Mouse (Mus musculus) limb, embryonic 15.5 days (tissue): ENCODE data around the gene Tbcb. TPM values are rescaled to one million over a fixed set of nuclear protein-coding genes. Genes with fewer than 3 reads are reported as not detected.
A peak's percentile ranks its signal among the peaks of the same experiment; 100 is the strongest.
"Not testable (repeated sequence)": the region's sequence is repeated elsewhere in the genome, so short reads cannot be mapped to it uniquely, and the experiment has no call there.

Experiments used
- ATAC-seq: fragments of 200-750 bp; cut with Nextera tagmentation; 2 replicates; pipeline ENCODE4 v1.8.0; 2017; ENCODE audit warnings: low read depth, moderate TSS enrichment; ENCODE audit not compliant: insufficient number of reproducible peaks, low FRiP score, low TSS enrichment
- H3K27ac ChIP-seq: fragments of 300-500 bp; sonication (generic); 2 replicates; pipeline ENCODE4 v1.5.1; 2015; ENCODE audit warnings: moderate library complexity, mild to moderate bottlenecking, inconsistent platforms
- H3K27me3 ChIP-seq: fragments of 300-500 bp; sonication (generic); 2 replicates; pipeline ENCODE4 v1.6.1; 2015; ENCODE audit warnings: inconsistent platforms
- H3K36me3 ChIP-seq: fragments of 300-500 bp; sonication (generic); 2 replicates; pipeline ENCODE4 v1.6.1; 2015; ENCODE audit warnings: inconsistent platforms
- H3K4me1 ChIP-seq: fragments of 300-500 bp; sonication (generic); 2 replicates; pipeline ENCODE4 v1.6.1; 2015; ENCODE audit warnings: inconsistent platforms
- H3K4me2 ChIP-seq: fragments of 300-500 bp; sonication (generic); 2 replicates; pipeline ENCODE4 v1.6.1; 2015; ENCODE audit warnings: mild to moderate bottlenecking, inconsistent platforms
- H3K4me3 ChIP-seq: fragments of 300-500 bp; sonication (generic); 2 replicates; pipeline ENCODE4 v1.5.1; 2015; ENCODE audit warnings: mild to moderate bottlenecking, inconsistent platforms
- H3K9ac ChIP-seq: fragments of 300-500 bp; sonication (generic); 2 replicates; pipeline ENCODE4 v1.6.1; 2015; ENCODE audit warnings: inconsistent platforms
- H3K9me3 ChIP-seq: fragments of 300-500 bp; sonication (generic); 2 replicates; pipeline ENCODE4 v1.6.1; 2016; ENCODE audit warnings: inconsistent platforms
- WGBS: fragments of 180-500 bp; shearing (Covaris S2); methylation state at CpG from one replicate; pipeline ENCODE4 v1.1.7; 2015; 5-methylcytosine and 5-hydroxymethylcytosine counted together
- polyA plus RNA-seq: library from polyadenylated mRNA; unstranded; fragments of >200 nt; fragmentation: Nextera tagmentation; extraction: Ambion mirVana; gene quantifications from 2 replicates; pipeline ENCODE4 v1.2.1, GENCODE M21; 2015

Gene Tbcb
- polyA plus RNA-seq, 1 experiment from 2014 or later: 175 TPM

DNA sequence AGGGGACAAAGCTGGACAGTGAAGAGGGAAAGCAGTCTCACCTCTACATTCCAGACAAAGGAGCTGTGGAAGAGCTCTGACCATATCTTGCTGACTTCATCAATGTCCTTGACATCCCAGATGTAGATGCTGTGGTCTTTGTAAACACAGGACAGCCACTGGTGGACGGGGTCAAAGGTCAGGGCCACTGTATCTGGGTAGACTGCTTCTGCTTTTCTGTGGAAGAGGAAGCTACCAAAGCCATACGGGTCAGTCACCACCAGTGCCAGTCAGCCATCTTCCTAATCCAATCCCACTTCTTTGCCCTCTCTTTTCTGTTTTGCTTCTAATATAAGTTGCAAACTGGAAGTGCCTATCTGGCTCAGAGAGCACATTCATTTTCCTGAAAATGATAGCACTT is 33.0 kb upstream of the Tbcb start:
- 91% methylated on average over 2 of the region's 2 CpGs for WGBS
- Histone ChIP-seq H3K27me3 (no peaks in the 10 kb centered on the region), H3K4me3 (no peak overlapping the region), H3K4me1 (no peaks in the 10 kb centered on the region), H3K4me2 (no peak overlapping the region), H3K9me3 (no peaks in the 10 kb centered on the region), H3K36me3 (peaks cover 23% of the 10 kb centered on the region; the same call in 1 of the 2 replicates), H3K27ac (no peak overlapping the region), H3K9ac (no peak overlapping the region)
- ATAC-seq: no peak

DNA sequence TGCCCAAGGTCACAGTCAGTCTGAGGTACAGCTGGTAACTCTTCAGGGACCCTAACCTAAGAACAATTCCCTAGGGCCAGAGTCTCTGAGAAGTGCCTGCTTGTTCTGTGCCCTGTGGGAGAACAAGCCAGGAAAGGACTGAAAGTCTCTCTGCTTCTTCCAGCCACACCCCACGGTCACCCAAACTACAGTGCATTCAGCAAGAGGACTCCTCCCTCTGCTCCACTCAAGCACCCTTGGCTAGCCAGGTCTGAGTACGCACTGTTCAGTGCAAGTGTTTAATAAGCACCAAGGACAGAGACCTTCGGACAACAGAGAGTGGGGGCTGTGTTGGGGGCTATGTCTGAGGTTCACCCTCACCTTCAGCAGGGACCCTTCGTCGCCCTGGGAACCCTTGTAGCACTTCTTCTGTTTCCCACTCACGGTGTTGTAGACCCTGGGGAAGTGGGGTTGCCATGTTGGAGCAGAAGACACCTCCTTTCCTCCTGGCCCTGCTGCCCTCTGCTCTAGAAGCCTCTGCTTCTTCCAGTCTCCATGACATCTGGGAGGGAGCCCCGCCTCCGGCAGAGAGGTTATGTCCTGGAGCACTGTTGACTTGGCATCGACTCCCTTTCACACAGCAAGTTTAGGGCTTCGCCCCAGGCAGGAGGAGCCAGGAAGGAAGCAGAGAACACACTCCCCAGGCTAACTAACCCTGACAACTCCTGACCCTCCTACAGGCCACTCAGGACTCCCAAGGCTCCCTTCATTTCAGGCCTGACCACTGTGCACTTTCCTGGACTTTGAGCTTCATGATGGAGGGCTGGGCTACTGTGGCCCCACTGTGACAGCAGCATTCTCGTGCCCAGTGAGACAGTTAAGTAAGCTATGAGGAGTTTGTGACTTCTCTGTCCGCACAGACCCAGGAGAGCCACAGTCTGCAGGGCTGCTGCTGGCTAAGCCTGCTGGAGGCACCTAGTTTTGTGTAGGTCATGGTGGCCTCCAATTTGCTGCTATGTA is 20.2 kb upstream of the Tbcb start:
- WGBS: 75% methylated on average over 12 of the region's 12 CpGs
- Histone ChIP-seq H3K27me3 (no peaks in the 10 kb centered on the region), H3K4me1 (no peaks in the 10 kb centered on the region), H3K9ac (no peak overlapping the region), H3K4me2 (no peak overlapping the region), H3K4me3 (no peak overlapping the region), H3K27ac (no peak overlapping the region), H3K36me3 (0 out of 2 replicates have a peak, but pooled peaks cover 16% of the 10 kb centered on the region), H3K9me3 (no peaks in the 10 kb centered on the region)
- no peak for ATAC-seq

DNA sequence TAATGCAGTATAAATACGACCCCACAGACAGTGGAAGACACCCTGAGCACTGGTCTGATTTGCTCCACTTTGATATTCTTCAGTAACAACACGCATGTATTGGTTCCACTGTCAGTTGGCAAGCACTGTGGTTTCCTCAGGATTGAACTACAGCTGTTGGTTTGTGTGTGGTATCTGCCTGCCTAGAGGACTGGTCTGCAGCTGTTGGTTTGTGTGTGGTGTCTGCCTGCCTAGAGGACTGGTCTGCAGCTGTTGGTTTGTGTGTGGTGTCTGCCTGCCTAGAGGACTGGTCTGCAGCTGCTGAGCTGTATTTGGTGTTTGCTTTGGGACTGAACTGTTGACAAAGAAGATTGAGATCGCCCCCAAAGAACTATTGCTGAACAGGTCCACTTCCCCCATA is 5.3 kb upstream of the Tbcb start:
- peaks cover 25% of the 10 kb centered on the region for H3K36me3 ChIP-seq
- H3K9me3 ChIP-seq, H3K27me3 ChIP-seq, H3K27ac ChIP-seq, ATAC-seq, H3K4me2 ChIP-seq, H3K9ac ChIP-seq, H3K4me3 ChIP-seq: not testable (repeated sequence)
- H3K4me1 ChIP-seq: peaks cover 12% of the 10 kb centered on the region
- WGBS: 77% methylated on average over 3 of the region's 3 CpGs

DNA sequence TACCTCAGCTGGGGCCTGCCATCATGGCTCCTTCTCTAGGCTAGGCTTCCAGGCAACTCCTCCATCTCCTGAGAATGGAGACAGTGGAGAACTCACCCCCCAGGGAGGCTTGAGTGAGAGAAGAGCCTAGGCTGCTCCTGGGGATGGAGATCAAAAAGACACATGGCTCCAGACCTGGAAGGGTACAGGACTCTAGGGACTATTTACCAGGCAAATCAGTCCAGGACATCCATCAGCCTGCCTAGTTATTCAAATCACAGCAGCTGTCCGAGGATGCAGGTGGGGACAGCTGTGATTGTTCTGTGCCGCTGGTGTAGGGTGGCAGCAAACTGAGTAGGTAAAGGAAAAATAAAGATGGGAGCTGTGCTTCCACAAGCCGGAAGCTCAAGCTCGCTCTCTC is 3.6 kb upstream of the Tbcb start, which contains the start of gene Ovol3:
Ovol3 (minus strand) TSS at position 101 of the 400 bp plus-strand sequence.
- Histone ChIP-seq H3K27ac (no peak within 1 kb of the TSS), H3K4me1 (peaks cover 20% of the 10 kb centered on the region), H3K4me3 (no peak within 1 kb of the TSS), H3K4me2 (no peak within 1 kb of the TSS), H3K9ac (no peak within 1 kb of the TSS), H3K9me3 (no peaks in the 10 kb centered on the region), H3K36me3 (peaks cover 25% of the 10 kb centered on the region), H3K27me3 (no peaks in the 10 kb centered on the region)
- ATAC-seq: no peak
- 75% methylated on average over 4 of the region's 4 CpGs for whole genome bisulfite sequencing

DNA sequence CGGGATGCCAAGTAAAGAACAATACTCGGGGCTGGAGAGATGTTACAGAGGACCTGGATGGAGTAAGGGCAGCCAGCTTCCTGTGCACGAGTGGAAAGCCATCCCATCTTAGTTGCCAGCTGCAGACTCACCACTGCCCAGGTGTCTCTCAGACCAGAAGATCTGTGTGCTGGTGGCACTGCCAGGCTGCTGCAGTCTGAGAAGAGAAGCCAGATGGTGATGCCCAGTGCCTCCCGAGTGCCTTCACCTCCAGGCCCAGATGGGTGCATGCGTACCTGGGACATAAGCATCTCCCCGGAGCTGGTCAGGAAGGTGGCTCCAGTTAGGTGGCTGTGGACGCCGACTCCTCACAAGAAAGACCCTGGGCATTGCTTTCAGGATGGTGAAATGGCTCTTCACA is 3.0 kb upstream of the Tbcb start:
- H3K4me2 ChIP-seq: no peak overlapping the region

DNA sequence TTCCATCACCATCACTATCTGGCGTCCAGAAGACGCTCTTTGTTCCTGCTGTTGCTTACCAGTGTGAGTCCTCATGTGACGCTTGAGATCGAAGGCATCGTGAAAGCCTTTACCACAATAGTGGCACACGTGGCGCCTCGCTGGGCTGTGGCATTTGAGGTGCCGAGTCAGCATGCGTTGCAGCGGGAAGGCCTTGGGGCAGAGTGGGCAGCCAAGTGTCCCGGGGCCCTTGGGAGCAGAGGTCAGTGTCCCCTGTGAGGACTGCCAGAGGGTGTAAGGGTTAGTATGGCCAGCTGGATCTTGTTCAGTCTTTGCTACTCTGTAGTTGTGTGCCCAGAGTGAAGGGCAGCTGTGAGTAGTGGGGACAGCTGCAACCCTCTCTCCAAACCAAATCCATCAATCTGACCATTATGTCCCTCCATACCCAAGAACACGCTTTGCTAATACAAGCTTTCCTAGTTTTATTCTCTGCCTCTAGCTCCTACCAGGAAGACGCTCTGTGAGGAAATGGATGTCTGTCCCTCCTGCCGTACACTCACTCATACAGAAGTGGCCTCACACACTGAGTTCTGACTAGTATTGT is 2.3 kb upstream of the Tbcb start:
- H3K27me3 ChIP-seq: no peaks in the 10 kb centered on the region
- 94% methylated on average over 15 of the region's 15 CpGs for WGBS
- peaks cover 25% of the 10 kb centered on the region for H3K36me3 ChIP-seq
- H3K9me3 ChIP-seq: no peaks in the 10 kb centered on the region
- H3K9ac ChIP-seq: no peak overlapping the region
- no peak for ATAC-seq
- H3K4me2 ChIP-seq: no peak overlapping the region
- H3K4me1 ChIP-seq: peaks cover 20% of the 10 kb centered on the region
- no peak overlapping the region for H3K4me3 ChIP-seq
- H3K27ac ChIP-seq: no peak overlapping the region

More for the DNA sequence above, 3.0 kb upstream of the Tbcb start:
- H3K4me3 ChIP-seq: no peak overlapping the region
- H3K4me1 ChIP-seq: peaks cover 20% of the 10 kb centered on the region
- no peak for ATAC-seq
- H3K9me3 ChIP-seq: no peaks in the 10 kb centered on the region
- WGBS: 91% methylated on average over 8 of the region's 8 CpGs
- H3K27ac ChIP-seq: no peak overlapping the region
- H3K9ac ChIP-seq: no peak overlapping the region
- peaks cover 25% of the 10 kb centered on the region for H3K36me3 ChIP-seq
- H3K27me3 ChIP-seq: no peaks in the 10 kb centered on the region

DNA sequence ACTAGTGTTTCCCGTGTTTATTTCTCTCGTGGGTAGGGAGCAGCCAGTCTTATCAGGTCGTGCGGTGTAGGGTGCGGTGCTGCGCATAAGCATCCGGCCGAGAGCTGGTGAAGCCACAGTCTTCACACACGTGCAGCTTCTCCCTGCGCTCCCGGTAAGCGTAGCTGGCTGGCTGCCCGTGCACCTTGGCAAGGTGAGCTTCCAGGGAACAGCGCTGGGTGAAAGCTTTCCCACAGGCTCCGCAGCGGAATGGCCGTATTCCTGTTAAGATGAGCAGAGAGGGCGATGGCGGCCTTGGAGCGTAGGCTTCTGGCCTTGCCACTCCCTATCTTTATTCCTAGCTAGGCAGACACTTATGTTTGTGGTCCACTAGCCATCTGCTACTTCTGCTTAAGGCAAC is 1.3 kb upstream of the Tbcb start:
- no peak for ATAC-seq
- Histone ChIP-seq H3K4me2 (no peak overlapping the region), H3K4me3 (peak overlapping the region; percentile 74; the same call in 1 of the 2 replicates), H3K27ac (no peak overlapping the region), H3K4me1 (peaks cover 20% of the 10 kb centered on the region), H3K9me3 (no peaks in the 10 kb centered on the region), H3K9ac (no peak overlapping the region), H3K27me3 (no peaks in the 10 kb centered on the region), H3K36me3 (peaks cover 30% of the 10 kb centered on the region)
- 88% methylated on average over 20 of the region's 20 CpGs for WGBS

DNA sequence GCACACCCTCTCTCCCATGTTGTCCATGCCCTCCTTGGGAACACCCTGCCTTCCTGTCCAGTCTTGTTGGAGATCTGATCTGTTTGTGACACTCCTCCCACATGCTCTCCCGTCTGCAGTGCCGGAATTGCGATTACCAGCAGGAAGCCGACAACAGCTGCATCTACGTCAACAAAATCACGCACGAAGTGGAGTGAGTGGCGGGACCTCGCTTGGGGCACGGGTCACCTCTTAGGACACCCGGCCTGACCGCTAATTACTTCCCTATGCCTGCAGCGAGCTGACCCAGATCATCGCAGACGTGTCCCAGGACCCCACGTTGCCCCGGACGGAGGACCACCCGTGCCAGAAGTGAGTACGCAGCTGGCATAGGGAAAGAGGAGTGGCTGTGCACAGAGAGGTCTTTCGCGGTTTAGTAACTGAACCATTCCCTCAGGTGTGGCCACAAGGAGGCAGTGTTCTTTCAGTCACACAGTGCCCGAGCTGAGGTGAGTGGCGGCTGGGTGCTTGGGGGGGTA is 618 bp upstream of the Tbcb start:
- H3K4me2 ChIP-seq: peak overlapping the region; percentile 76
- no peak for ATAC-seq
- peaks cover 20% of the 10 kb centered on the region for H3K4me1 ChIP-seq
- peak overlapping the region; percentile 96 for H3K27ac ChIP-seq
- H3K9me3 ChIP-seq: no peaks in the 10 kb centered on the region
- peaks cover 35% of the 10 kb centered on the region for H3K36me3 ChIP-seq
- 2% methylated on average over 24 of the region's 24 CpGs for WGBS
- H3K9ac ChIP-seq: peak overlapping the region; percentile 69
- H3K27me3 ChIP-seq: no peaks in the 10 kb centered on the region
- peak overlapping the region; percentile 74 for H3K4me3 ChIP-seq

DNA sequence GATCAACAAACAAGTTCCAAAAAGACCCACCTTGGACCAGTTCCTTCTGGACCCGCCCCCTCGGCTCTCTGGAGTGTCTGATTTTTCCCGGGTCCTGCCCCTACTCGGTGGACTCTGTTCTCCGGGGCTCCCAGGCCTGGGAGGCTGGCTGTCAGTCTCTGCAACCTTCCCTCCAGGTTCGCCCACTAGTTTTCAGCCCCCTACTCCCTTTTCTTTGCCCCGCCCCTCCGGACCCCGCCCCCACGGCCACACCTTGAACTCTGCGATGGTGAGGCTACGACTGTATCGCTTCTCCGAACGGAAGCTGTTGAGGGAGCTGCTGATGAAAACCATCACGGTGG is 774 bp downstream of the Tbcb start:
- Histone ChIP-seq H3K9me3 (no peaks in the 10 kb centered on the region), H3K36me3 (peaks cover 47% of the 10 kb centered on the region), H3K4me1 (peaks cover 20% of the 10 kb centered on the region), H3K27ac (peak overlapping the region; percentile 75), H3K4me3 (peak overlapping the region; percentile 74), H3K4me2 (peak overlapping the region; percentile 76), H3K27me3 (no peaks in the 10 kb centered on the region), H3K9ac (peak overlapping the region; percentile 35; the same call in 1 of the 2 replicates)
- no peak for ATAC-seq
- 0% methylated on average over 16 of the region's 16 CpGs for WGBS

DNA sequence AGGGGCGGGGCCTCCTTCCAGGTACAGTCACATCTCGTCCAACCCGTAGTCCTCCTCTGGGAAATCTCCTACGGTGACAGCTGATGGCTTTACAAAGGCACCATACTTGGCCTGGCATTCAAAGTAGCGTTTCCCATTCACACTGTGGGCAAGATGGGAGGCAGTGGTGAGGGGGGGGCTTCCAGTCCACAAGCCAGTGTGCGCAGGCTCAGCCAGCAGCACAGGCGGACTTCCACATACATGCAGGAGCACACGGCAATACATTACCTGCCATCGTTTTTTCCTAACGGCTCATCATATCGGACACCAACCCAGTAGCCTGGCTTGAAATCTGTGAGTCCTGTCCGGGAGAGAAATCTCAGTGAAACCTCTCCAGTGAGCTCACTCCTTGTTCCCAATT is 7.9 kb downstream of the Tbcb start:
- Histone ChIP-seq H3K27ac (no peak overlapping the region), H3K4me3 (no peak overlapping the region), H3K9me3 (no peaks in the 10 kb centered on the region), H3K4me2 (no peak overlapping the region), H3K4me1 (peaks cover 8% of the 10 kb centered on the region), H3K27me3 (no peaks in the 10 kb centered on the region), H3K36me3 (peaks cover 48% of the 10 kb centered on the region), H3K9ac (no peak overlapping the region)
- ATAC-seq: no peak
- WGBS: 93% methylated on average over 12 of the region's 12 CpGs

DNA sequence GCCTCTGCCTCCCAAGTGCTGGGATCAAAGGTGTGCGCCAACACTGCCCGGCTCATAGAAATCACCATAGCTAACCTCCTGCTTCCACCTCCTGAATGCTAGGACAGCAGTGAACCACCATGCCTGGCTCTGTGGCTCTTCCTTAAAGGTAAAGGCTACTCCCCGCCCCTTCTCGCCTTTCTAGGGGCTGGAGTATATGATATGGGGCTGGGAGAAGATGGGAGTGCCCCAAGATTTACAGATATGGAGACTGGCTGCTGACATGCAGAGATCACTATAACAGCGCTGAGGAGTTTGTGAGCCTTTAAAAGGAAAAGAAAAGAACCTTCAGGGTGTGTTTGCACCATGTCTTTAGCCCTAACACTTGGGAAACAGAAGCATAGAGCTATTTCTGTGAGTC is 9.9 kb downstream of the Tbcb start:
- 85% methylated on average over 5 of the region's 5 CpGs for WGBS
- H3K9ac ChIP-seq: no peak overlapping the region
- ATAC-seq: no peak

DNA sequence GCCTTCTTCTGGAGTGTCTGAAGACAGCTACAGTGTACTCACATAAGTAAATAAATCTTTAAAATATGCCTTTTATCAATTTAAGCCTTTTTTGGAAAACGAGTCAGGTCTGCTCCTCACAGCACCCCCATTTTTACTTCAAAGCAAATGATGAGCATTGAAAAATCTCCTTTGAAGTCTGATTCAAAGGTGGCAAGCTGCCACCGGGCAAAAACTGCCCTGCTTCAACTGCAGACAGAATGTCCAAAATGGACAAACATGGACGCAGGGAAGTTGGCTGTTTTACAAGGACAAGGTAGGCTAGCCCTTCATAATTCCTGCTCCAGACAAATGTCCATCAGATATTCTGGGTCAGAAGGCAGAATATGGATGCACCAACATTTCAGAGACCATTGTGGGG is 10.6 kb downstream of the Tbcb start:
- H3K9me3 ChIP-seq: no peaks in the 10 kb centered on the region
- ATAC-seq: no peak
- no peaks in the 10 kb centered on the region for H3K27me3 ChIP-seq
- no peak overlapping the region for H3K9ac ChIP-seq
- H3K4me3 ChIP-seq: no peak overlapping the region
- 80% methylated on average over 3 of the region's 3 CpGs for WGBS
- H3K36me3 ChIP-seq: peaks cover 27% of the 10 kb centered on the region
- H3K4me2 ChIP-seq: no peak overlapping the region
- H3K27ac ChIP-seq: no peak overlapping the region
- peaks cover 14% of the 10 kb centered on the region for H3K4me1 ChIP-seq

More for the DNA sequence above, 9.9 kb downstream of the Tbcb start:
- no peaks in the 10 kb centered on the region for H3K9me3 ChIP-seq
- H3K36me3 ChIP-seq: peaks cover 35% of the 10 kb centered on the region
- H3K4me3 ChIP-seq: no peak overlapping the region
- no peaks in the 10 kb centered on the region for H3K27me3 ChIP-seq
- H3K4me1 ChIP-seq: peaks cover 12% of the 10 kb centered on the region
- H3K4me2 ChIP-seq: no peak overlapping the region
- no peak overlapping the region for H3K27ac ChIP-seq
